Mouse (Mus musculus): ENCODE data around the gene Klhdc10. TPM values are rescaled to one million over a fixed set of nuclear protein-coding genes. Genes with fewer than 3 reads are reported as not detected.

Gene Klhdc10
- polyA plus RNA-seq, 1 experiment from 2014 or later: 29.4 TPM

- H3K4me2 ChIP-seq: peak overlapping the region; percentile 66
- WGBS: 71% methylated on average over 16 of the region's 16 CpGs
- no peaks in the 10 kb centered on the region for H3K27me3 ChIP-seq (replicated peaks)
- peaks cover 40% of the 10 kb centered on the region for H3K4me1 ChIP-seq
- H3K27ac ChIP-seq (replicated peaks): peak overlapping the region; percentile 94
- no peak overlapping the region for H3K9ac ChIP-seq (replicated peaks)
- no peak for ATAC-seq (ENCODE audit: low FRiP score)
- peak overlapping the region; percentile 40 for H3K4me3 ChIP-seq (replicated peaks)
- peaks cover 11% of the 10 kb centered on the region for H3K36me3 ChIP-seq
- H3K9me3 ChIP-seq (replicated peaks): no peaks in the 10 kb centered on the region
Observed at GRCm38 (mm10) chr6:30459056-30459747, 57.5 kb downstream of the Klhdc10 start.

- H3K4me1 ChIP-seq: peaks cover 40% of the 10 kb centered on the region
- H3K27me3 ChIP-seq (replicated peaks): no peaks in the 10 kb centered on the region
- peaks cover 6% of the 10 kb centered on the region for H3K36me3 ChIP-seq
- H3K9ac ChIP-seq (replicated peaks): peak overlapping the region; percentile 41
- H3K27ac ChIP-seq (replicated peaks): peak overlapping the region; percentile 94
- H3K4me2 ChIP-seq: peak overlapping the region; percentile 66
- 8% methylated on average over 40 of the region's 40 CpGs for WGBS
- peak; percentile 46 for ATAC-seq (ENCODE audit: low FRiP score)
- H3K4me3 ChIP-seq (replicated peaks): peak overlapping the region; percentile 40
- H3K9me3 ChIP-seq (replicated peaks): no peaks in the 10 kb centered on the region
Observed at GRCm38 (mm10) chr6:30459811-30460749, 58.4 kb downstream of the Klhdc10 start.

DNA sequence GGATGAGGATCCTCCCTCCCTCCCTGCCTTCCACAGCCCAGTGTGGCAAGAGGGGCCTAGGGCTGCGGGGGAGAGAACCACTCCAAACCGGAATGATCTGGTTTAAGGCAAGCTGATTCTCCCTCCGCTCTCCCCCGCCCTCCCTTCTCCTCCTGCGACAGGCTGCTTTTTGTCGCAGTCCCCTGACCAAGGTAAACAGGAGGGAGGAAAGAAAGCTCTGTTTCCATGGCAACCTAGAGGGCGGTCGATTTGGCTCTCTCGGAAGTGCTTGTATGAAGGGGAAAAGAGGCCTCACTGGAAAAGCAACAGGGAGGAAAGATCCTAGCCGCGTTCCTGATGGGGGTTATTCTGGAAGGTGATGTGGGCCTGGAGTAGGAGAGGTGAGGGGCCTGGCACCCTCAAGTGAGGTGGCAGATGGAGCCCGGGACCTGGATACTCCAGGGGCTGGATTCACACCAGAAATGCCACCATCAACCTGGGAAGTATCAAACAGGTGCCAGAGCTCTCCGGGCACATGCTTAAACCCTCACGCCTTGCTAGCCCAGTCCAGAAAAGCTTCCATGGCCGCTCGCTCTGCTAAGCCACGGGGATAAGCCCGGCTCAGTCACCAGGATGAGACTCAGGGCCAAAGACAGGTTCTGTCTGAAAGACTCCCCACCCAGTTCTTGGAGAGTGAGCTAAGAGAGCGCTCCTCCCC, 59.2 kb downstream of the Klhdc10 start:
- no peaks in the 10 kb centered on the region for H3K36me3 ChIP-seq
- ATAC-seq (ENCODE audit: low FRiP score): peak; percentile 94
- H3K4me1 ChIP-seq: peaks cover 40% of the 10 kb centered on the region
- no peak overlapping the region for H3K4me3 ChIP-seq (replicated peaks)
- peak overlapping the region; percentile 94 for H3K27ac ChIP-seq (replicated peaks)
- no peaks in the 10 kb centered on the region for H3K27me3 ChIP-seq (replicated peaks)
- peak overlapping the region; percentile 66 for H3K4me2 ChIP-seq
- WGBS: 16% methylated on average over 19 of the region's 19 CpGs
- H3K9ac ChIP-seq (replicated peaks): peak overlapping the region; percentile 31; the same call in 1 of the 2 replicates
- no peaks in the 10 kb centered on the region for H3K9me3 ChIP-seq (replicated peaks)

DNA sequence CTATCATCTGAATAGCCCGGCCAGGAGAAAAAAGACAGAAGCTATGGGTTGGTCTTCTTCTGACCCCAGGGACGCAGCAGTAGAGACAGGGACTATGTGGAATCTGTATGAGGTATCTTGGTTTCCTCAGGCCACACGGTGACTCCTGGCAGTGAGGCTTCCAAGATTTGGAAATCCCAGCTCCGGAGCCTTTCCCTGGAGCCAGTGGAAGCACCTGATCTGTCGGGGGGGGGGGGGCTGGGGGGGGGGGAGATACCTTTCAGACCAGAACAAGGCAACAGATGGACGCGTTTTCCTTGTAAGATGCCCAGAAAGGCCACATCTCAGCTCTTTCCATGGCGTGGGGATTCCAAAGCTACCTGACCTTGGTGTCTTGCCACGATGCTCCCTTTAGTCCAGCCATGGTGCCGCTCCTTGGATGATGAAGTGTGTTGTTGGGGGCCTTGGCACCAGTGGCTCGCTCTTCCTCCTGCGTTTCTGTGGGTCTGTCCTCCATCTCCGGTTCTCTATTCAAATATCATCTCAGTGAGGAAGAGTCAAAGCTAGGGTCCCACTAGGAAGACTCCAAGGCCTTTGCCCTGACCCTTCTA, 60.2 kb downstream of the Klhdc10 start:
- H3K4me2 ChIP-seq: no peak overlapping the region
- no peaks in the 10 kb centered on the region for H3K9me3 ChIP-seq (replicated peaks)
- peak overlapping the region; percentile 94 for H3K27ac ChIP-seq (replicated peaks)
- H3K4me1 ChIP-seq: peaks cover 40% of the 10 kb centered on the region
- H3K4me3 ChIP-seq (replicated peaks): no peak overlapping the region
- 91% methylated on average over 12 of the region's 13 CpGs for WGBS
- no peak overlapping the region for H3K9ac ChIP-seq (replicated peaks)
- H3K36me3 ChIP-seq: no peaks in the 10 kb centered on the region
- H3K27me3 ChIP-seq (replicated peaks): no peaks in the 10 kb centered on the region
- no peak for ATAC-seq (ENCODE audit: low FRiP score)

DNA sequence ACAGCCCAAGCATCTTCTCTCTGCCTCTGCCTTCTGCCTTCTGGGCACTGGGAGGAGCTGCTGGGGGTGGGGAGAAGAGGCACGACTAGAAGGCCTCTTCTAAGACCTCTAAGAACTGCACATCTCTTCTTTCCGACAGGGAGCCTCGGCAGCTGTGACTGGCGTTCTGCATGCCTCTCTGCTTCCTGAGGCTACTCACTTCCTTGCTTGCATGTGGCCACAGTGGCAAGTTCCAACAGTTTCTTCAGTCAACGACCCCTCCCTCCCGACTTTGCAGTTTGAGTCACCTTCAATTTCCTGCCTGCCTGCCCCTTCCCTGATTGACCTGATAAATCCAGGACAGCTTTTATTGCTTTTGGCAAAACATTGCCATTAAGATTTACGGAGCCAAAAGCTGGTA, 61.2 kb downstream of the Klhdc10 start:
- no peak overlapping the region for H3K4me2 ChIP-seq
- no peak overlapping the region for H3K9ac ChIP-seq (replicated peaks)
- H3K4me1 ChIP-seq: peaks cover 40% of the 10 kb centered on the region
- H3K27me3 ChIP-seq (replicated peaks): no peaks in the 10 kb centered on the region
- H3K4me3 ChIP-seq (replicated peaks): no peak overlapping the region
- ATAC-seq (ENCODE audit: low FRiP score): no peak
- no peaks in the 10 kb centered on the region for H3K9me3 ChIP-seq (replicated peaks)
- H3K36me3 ChIP-seq: no peaks in the 10 kb centered on the region
- H3K27ac ChIP-seq (replicated peaks): peak overlapping the region; percentile 20; the same call in 1 of the 2 replicates
- WGBS: 43% methylated on average over 7 of the region's 7 CpGs

GRCm38 (mm10) chr6:30465586-30465985, 63.9 kb downstream of the Klhdc10 start:
- H3K27me3 ChIP-seq (replicated peaks): no peaks in the 10 kb centered on the region
- H3K4me2 ChIP-seq: no peak overlapping the region
- no peak for ATAC-seq (ENCODE audit: low FRiP score)
- WGBS: 90% methylated on average over 11 of the region's 11 CpGs
- no peak overlapping the region for H3K9ac ChIP-seq (replicated peaks)
- H3K36me3 ChIP-seq: no peaks in the 10 kb centered on the region
- H3K4me1 ChIP-seq: peaks cover 34% of the 10 kb centered on the region
- no peak overlapping the region for H3K4me3 ChIP-seq (replicated peaks)
- H3K27ac ChIP-seq (replicated peaks): no peak overlapping the region
- no peaks in the 10 kb centered on the region for H3K9me3 ChIP-seq (replicated peaks)

DNA sequence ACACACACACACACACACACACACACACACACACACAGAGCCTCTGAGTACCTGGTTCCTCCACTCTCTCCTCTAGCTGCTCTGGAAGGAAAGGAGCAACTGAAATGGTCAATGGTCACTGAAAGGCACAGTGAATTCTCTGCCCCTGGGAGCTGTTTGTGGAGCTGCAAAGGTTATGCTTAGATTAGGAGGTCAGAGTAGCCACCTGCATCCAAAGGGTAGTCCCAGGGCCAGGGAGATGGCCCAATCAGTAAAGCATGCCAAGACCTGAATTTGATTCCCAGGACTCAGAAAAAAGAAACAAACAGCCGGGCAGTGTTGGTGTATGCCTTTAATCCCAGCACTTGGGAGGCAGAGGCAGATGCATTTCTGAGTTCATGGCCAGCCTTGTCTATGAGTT, 66.4 kb downstream of the Klhdc10 start:
- H3K27me3 ChIP-seq (replicated peaks): no peaks in the 10 kb centered on the region
- no peaks in the 10 kb centered on the region for H3K36me3 ChIP-seq
- H3K4me3 ChIP-seq (replicated peaks): no peak overlapping the region
- H3K4me2 ChIP-seq: no peak overlapping the region
- no peak for ATAC-seq (ENCODE audit: low FRiP score)
- H3K4me1 ChIP-seq: peaks cover 13% of the 10 kb centered on the region
- H3K9me3 ChIP-seq (replicated peaks): no peaks in the 10 kb centered on the region
- no peak overlapping the region for H3K9ac ChIP-seq (replicated peaks)
- WGBS: 82% methylated on average over 1 of the region's 1 CpGs
- H3K27ac ChIP-seq (replicated peaks): peak overlapping the region; percentile 66

- no peak overlapping the region for H3K9ac ChIP-seq (replicated peaks)
- 59% methylated on average over 12 of the region's 12 CpGs for WGBS
- H3K36me3 ChIP-seq: no peaks in the 10 kb centered on the region
- H3K4me3 ChIP-seq (replicated peaks): no peak overlapping the region
- H3K4me1 ChIP-seq: peaks cover 13% of the 10 kb centered on the region
- ATAC-seq (ENCODE audit: low FRiP score): no peak
- no peaks in the 10 kb centered on the region for H3K27me3 ChIP-seq (replicated peaks)
- no peak overlapping the region for H3K4me2 ChIP-seq
- H3K27ac ChIP-seq (replicated peaks): peak overlapping the region; percentile 25
- H3K9me3 ChIP-seq (replicated peaks): no peaks in the 10 kb centered on the region
Observed at GRCm38 (mm10) chr6:30468684-30469083, 67.0 kb downstream of the Klhdc10 start.

DNA sequence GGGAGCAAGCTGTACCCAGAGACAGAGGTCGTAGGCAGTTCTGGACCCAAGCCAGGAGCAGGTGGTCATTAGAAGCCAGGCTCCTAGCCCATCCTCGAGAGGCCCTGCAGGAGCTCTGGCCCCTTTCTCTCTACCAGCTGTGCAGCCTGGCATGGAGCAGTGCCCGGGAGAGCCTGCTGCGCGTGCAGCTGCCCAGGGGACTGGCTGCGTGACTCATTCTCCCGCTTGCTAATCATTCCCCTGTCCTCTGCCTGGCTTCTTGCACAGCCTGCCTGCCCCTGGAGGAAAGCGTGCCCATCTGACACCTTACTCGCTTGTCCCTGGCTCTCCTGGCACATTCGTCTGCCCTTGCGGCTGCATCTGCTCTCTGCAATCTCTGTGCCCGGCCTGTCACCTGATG, 67.7 kb downstream of the Klhdc10 start:
- 41% methylated on average over 12 of the region's 12 CpGs for WGBS
- ATAC-seq (ENCODE audit: low FRiP score): peak; percentile 43; the same call in 1 of the 2 replicates
- H3K9me3 ChIP-seq (replicated peaks): no peaks in the 10 kb centered on the region
- no peak overlapping the region for H3K4me2 ChIP-seq
- H3K36me3 ChIP-seq: no peaks in the 10 kb centered on the region
- no peaks in the 10 kb centered on the region for H3K27me3 ChIP-seq (replicated peaks)
- peaks cover 13% of the 10 kb centered on the region for H3K4me1 ChIP-seq
- no peak overlapping the region for H3K9ac ChIP-seq (replicated peaks)
- peak overlapping the region; percentile 25; the same call in 1 of the 2 replicates for H3K27ac ChIP-seq (replicated peaks)
- H3K4me3 ChIP-seq (replicated peaks): no peak overlapping the region

DNA sequence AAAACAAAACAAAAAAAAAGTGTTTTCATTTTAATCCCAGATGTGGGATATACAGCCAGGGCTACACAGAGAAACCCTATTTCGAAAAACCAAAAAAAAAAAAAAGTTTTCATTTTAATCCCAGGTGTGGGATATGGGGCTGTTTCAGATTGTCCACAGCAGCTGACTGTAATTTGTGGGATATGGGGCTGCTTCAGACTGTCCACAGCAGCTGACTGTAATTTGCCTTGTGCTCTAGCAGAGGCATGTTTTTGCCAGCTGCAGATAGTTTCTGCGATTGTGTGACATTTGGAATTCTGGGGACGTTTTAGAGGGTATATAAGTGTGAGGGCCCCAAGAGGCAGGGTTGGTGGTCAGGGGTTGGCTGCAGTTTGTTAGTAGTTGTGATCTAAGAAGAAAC, 70.0 kb downstream of the Klhdc10 start:
- no peaks in the 10 kb centered on the region for H3K9me3 ChIP-seq (replicated peaks)
- no peak for ATAC-seq (ENCODE audit: low FRiP score)
- WGBS: 83% methylated on average over 3 of the region's 3 CpGs
- H3K4me1 ChIP-seq: peaks cover 13% of the 10 kb centered on the region
- no peak overlapping the region for H3K9ac ChIP-seq (replicated peaks)
- H3K27ac ChIP-seq (replicated peaks): no peak overlapping the region
- H3K4me2 ChIP-seq: no peak overlapping the region
- H3K4me3 ChIP-seq (replicated peaks): no peak overlapping the region
- no peaks in the 10 kb centered on the region for H3K36me3 ChIP-seq
- H3K27me3 ChIP-seq (replicated peaks): no peaks in the 10 kb centered on the region

Measured in neural tube, embryonic 15.5 days (tissue).